Mouse (Mus musculus): ENCODE results near the gene Htr1b. TPM values are rescaled to one million over a fixed set of nuclear protein-coding genes. Genes with fewer than 3 reads are reported as not detected.

Gene Htr1b
- 0.73 and 0.84 TPM in 2 replicates for polyA plus RNA-seq (2015; fragmentation: Nextera tagmentation; extraction: Ambion mirVana)

GRCm38 (mm10) chr9:81633437-81633973, at the start of gene Htr1b:
Gene Htr1b, minus strand, starts transcription at chr9:81633828.
- peak; percentile 47 for ATAC-seq (ENCODE audit: extremely low read depth, insufficient number of reproducible peaks, low FRiP score, low TSS enrichment)
- H3K4me1 ChIP-seq, result peaks cover 21% of the 10 kb centered on the region
- no peaks in the 10 kb centered on the region for H3K36me3 ChIP-seq
- H3K4me3 ChIP-seq, result peak within 1 kb of the TSS; percentile 80
- 0 out of 2 replicates have a peak within 1 kb of the TSS, but pooled peaks have one; percentile 32 for H3K27ac ChIP-seq (replicated peaks)
- H3K9ac ChIP-seq, result peak within 1 kb of the TSS; percentile 83
- H3K9me3 ChIP-seq, result no peaks in the 10 kb centered on the region
- H3K4me2 ChIP-seq, result peak within 1 kb of the TSS; percentile 100
- under 1% methylated on average over 25 of the region's 26 CpGs for WGBS
- peaks cover 48% of the 10 kb centered on the region for H3K27me3 ChIP-seq (replicated peaks)

GRCm38 (mm10) chr9:81676716-81677115, 43.1 kb upstream of the Htr1b start:
- Histone ChIP-seq H3K9ac (no peak overlapping the region), H3K4me1 (no peaks in the 10 kb centered on the region), H3K27me3 (replicated peaks) (no peaks in the 10 kb centered on the region), H3K4me3 (no peak overlapping the region), H3K4me2 (no peak overlapping the region), H3K9me3 (peaks cover 7% of the 10 kb centered on the region; the same call in 1 of the 2 replicates), H3K27ac (replicated peaks) (no peak overlapping the region), H3K36me3 (no peaks in the 10 kb centered on the region)
- no peak for ATAC-seq (ENCODE audit: extremely low read depth, insufficient number of reproducible peaks, low FRiP score, low TSS enrichment)
- WGBS, result 89% methylated on average over 1 of the region's 1 CpGs

DNA sequence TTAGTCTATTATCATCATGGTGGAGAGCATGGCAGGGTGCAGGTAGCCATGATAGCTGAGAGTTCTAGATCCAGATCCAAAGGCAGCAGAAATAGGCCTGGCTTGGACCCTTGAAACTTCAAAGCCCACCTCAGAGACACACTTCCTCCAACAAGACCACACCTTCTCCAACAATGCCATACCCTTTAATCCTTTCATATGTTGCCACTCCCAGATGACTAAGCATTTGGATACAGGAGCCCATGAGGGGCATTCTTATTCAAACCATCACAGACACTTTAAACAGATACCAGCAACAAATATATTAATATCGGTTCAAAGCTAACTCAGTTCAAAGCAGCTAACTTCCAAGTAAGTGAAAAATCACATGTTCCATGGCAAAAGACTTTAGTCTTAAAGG, 3.9 kb upstream of the Htr1b start:
- 75% methylated on average over 1 of the region's 1 CpGs for WGBS
- Histone ChIP-seq H3K4me3 (no peak overlapping the region), H3K36me3 (no peaks in the 10 kb centered on the region), H3K9me3 (no peaks in the 10 kb centered on the region), H3K27me3 (replicated peaks) (peaks cover 21% of the 10 kb centered on the region; the same call in 1 of the 2 replicates), H3K4me2 (no peak overlapping the region), H3K9ac (no peak overlapping the region), H3K27ac (replicated peaks) (no peak overlapping the region), H3K4me1 (peaks cover 14% of the 10 kb centered on the region)
- ATAC-seq (ENCODE audit: extremely low read depth, insufficient number of reproducible peaks, low FRiP score, low TSS enrichment), result no peak

GRCm38 (mm10) chr9:81635109-81635508, 1.5 kb upstream of the Htr1b start:
- H3K4me2 ChIP-seq, result peak overlapping the region; percentile 100
- H3K4me3 ChIP-seq, result peak overlapping the region; percentile 21
- WGBS, result 8% methylated on average over 8 of the region's 8 CpGs
- no peak overlapping the region for H3K27ac ChIP-seq (replicated peaks)
- no peak overlapping the region for H3K9ac ChIP-seq
- no peak for ATAC-seq (ENCODE audit: extremely low read depth, insufficient number of reproducible peaks, low FRiP score, low TSS enrichment)
- peaks cover 40% of the 10 kb centered on the region for H3K27me3 ChIP-seq (replicated peaks)
- H3K36me3 ChIP-seq, result no peaks in the 10 kb centered on the region
- no peaks in the 10 kb centered on the region for H3K9me3 ChIP-seq
- peaks cover 21% of the 10 kb centered on the region for H3K4me1 ChIP-seq

- no peaks in the 10 kb centered on the region for H3K9me3 ChIP-seq
- peaks cover 21% of the 10 kb centered on the region for H3K4me1 ChIP-seq
- peak overlapping the region; percentile 100 for H3K4me2 ChIP-seq
- H3K9ac ChIP-seq, result peak overlapping the region; percentile 83
- 1% methylated on average over 10 of the region's 10 CpGs for WGBS
- H3K27ac ChIP-seq (replicated peaks), result no peak overlapping the region
- no peak for ATAC-seq (ENCODE audit: extremely low read depth, insufficient number of reproducible peaks, low FRiP score, low TSS enrichment)
- H3K36me3 ChIP-seq, result no peaks in the 10 kb centered on the region
- H3K4me3 ChIP-seq, result peak overlapping the region; percentile 80
- H3K27me3 ChIP-seq (replicated peaks), result peaks cover 43% of the 10 kb centered on the region
Observed at GRCm38 (mm10) chr9:81634163-81634562, 535 bp upstream of the Htr1b start.

DNA sequence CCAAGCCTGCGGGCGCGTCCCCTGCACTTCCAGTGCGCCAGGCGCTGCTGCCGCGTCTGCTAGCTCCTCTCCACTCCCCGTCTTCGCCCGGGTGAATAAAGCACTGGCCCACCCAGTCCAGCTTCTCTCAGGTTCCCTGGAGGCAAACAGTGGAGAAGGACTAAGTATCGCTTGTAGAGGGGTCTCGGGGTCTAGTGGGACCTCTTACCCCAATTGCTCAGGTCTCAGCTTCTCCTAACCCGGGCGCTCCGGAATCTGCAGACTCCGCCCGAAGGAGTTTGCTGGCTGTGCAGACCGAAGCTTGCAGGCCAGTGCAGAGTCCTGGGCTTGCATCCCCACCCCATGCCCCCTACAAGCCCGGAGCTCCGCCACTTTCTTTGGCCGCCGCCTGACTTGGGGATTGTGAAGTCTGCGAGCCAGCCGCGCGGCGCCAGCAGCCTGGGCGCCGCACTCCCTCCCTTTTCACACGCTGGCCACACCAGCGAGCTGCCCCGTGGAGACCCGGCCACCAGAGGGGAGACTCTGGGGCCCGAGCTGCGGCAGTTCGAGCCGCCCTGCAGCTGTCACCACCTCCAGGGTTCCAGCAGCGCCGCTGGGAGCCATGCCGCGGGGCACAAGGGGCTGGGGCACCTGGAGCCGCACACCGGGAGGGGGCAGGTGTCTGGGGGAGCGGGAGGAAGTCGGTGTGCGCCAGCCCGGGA, 742 bp downstream of the Htr1b start:
- Histone ChIP-seq H3K9me3 (no peaks in the 10 kb centered on the region), H3K4me3 (peak overlapping the region; percentile 80), H3K9ac (peak overlapping the region; percentile 83), H3K36me3 (no peaks in the 10 kb centered on the region), H3K4me2 (peak overlapping the region; percentile 100), H3K27ac (replicated peaks) (0 out of 2 replicates have a peak overlapping the region, but pooled peaks have one; percentile 24), H3K27me3 (replicated peaks) (peaks cover 48% of the 10 kb centered on the region), H3K4me1 (peaks cover 21% of the 10 kb centered on the region)
- 2% methylated on average over 47 of the region's 47 CpGs for WGBS
- peak; percentile 21; the same call in 1 of the 2 replicates for ATAC-seq (ENCODE audit: extremely low read depth, insufficient number of reproducible peaks, low FRiP score, low TSS enrichment)

GRCm38 (mm10) chr9:81632191-81632735, 1.4 kb downstream of the Htr1b start:
- Histone ChIP-seq H3K27ac (replicated peaks) (no peak overlapping the region), H3K9ac (peak overlapping the region; percentile 83), H3K4me2 (peak overlapping the region; percentile 100), H3K27me3 (replicated peaks) (peaks cover 51% of the 10 kb centered on the region), H3K4me3 (peak overlapping the region; percentile 80), H3K4me1 (peaks cover 21% of the 10 kb centered on the region), H3K9me3 (no peaks in the 10 kb centered on the region), H3K36me3 (no peaks in the 10 kb centered on the region)
- under 1% methylated on average over 31 of the region's 31 CpGs for WGBS
- ATAC-seq (ENCODE audit: extremely low read depth, insufficient number of reproducible peaks, low FRiP score, low TSS enrichment), result no peak

- no peaks in the 10 kb centered on the region for H3K9me3 ChIP-seq
- H3K36me3 ChIP-seq, result no peaks in the 10 kb centered on the region
- H3K9ac ChIP-seq, result peak overlapping the region; percentile 83
- WGBS, result 5% methylated on average over 27 of the region's 27 CpGs
- H3K4me2 ChIP-seq, result peak overlapping the region; percentile 100
- peaks cover 52% of the 10 kb centered on the region for H3K27me3 ChIP-seq (replicated peaks)
- peaks cover 21% of the 10 kb centered on the region for H3K4me1 ChIP-seq
- no peak for ATAC-seq (ENCODE audit: extremely low read depth, insufficient number of reproducible peaks, low FRiP score, low TSS enrichment)
- H3K4me3 ChIP-seq, result peak overlapping the region; percentile 80
- H3K27ac ChIP-seq (replicated peaks), result no peak overlapping the region
Observed at GRCm38 (mm10) chr9:81631581-81632091, 2.0 kb downstream of the Htr1b start.

GRCm38 (mm10) chr9:81626899-81627606, 6.6 kb downstream of the Htr1b start:
- Histone ChIP-seq H3K9ac (no peak overlapping the region), H3K4me1 (peaks cover 4% of the 10 kb centered on the region), H3K36me3 (no peaks in the 10 kb centered on the region), H3K9me3 (no peaks in the 10 kb centered on the region), H3K4me2 (no peak overlapping the region), H3K4me3 (no peak overlapping the region), H3K27me3 (replicated peaks) (peaks cover 37% of the 10 kb centered on the region), H3K27ac (replicated peaks) (no peak overlapping the region)
- no peak for ATAC-seq (ENCODE audit: extremely low read depth, insufficient number of reproducible peaks, low FRiP score, low TSS enrichment)
- 23% methylated on average over 9 of the region's 9 CpGs for WGBS

DNA sequence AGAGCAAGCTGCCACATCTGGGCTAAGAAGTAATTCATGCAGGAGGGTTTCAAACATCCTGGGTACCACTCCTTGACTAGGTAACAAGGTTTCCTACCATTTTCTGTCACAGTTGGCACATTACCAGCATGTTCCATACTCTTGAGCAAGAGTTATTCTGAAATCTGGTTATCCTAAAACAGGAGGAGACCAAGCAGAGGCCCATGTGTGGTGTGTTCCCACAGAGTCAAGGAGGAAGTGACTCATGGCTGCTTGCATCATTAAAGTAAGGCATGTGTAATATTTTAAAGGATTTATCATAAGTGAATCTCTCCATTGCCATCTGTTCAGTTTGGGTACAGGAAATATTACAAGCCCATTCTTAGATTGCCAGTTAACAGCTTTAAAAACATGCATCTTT, 7.7 kb downstream of the Htr1b start:
- H3K4me1 ChIP-seq, result no peaks in the 10 kb centered on the region
- H3K4me2 ChIP-seq, result no peak overlapping the region

GRCm38 (mm10) chr9:81622873-81623272, 10.8 kb downstream of the Htr1b start:
- no peak for ATAC-seq (ENCODE audit: extremely low read depth, insufficient number of reproducible peaks, low FRiP score, low TSS enrichment)
- Histone ChIP-seq H3K27ac (replicated peaks) (no peak overlapping the region), H3K9me3 (no peaks in the 10 kb centered on the region), H3K4me3 (no peak overlapping the region), H3K9ac (no peak overlapping the region), H3K27me3 (replicated peaks) (peaks cover 14% of the 10 kb centered on the region; the same call in 1 of the 2 replicates), H3K36me3 (no peaks in the 10 kb centered on the region), H3K4me1 (no peaks in the 10 kb centered on the region), H3K4me2 (no peak overlapping the region)
- 70% methylated on average over 5 of the region's 5 CpGs for WGBS

More for the DNA sequence above, 7.7 kb downstream of the Htr1b start:
- no peaks in the 10 kb centered on the region for H3K9me3 ChIP-seq
- no peak overlapping the region for H3K27ac ChIP-seq (replicated peaks)
- H3K9ac ChIP-seq, result no peak overlapping the region
- H3K27me3 ChIP-seq (replicated peaks), result peaks cover 26% of the 10 kb centered on the region
- H3K36me3 ChIP-seq, result no peaks in the 10 kb centered on the region
- ATAC-seq (ENCODE audit: extremely low read depth, insufficient number of reproducible peaks, low FRiP score, low TSS enrichment), result no peak
- no peak overlapping the region for H3K4me3 ChIP-seq

All from heart, embryonic 13.5 days (tissue).